Mouse (Mus musculus) neural tube, embryonic 15.5 days (tissue): ENCODE results near the gene Rbks. TPM values are rescaled to one million over a fixed set of nuclear protein-coding genes. Genes with fewer than 3 reads are reported as not detected.

Source experiments
- ATAC-seq: fragments of 200-750 bp; cut with Nextera tagmentation; 2 replicates; pipeline ENCODE4 v1.8.0; 2017; ENCODE audit warnings: mild to moderate bottlenecking, moderate TSS enrichment, moderate library complexity; ENCODE audit not compliant: low FRiP score
- H3K27ac ChIP-seq: fragments of 300-500 bp; sonication (generic); replicated peaks from 2 replicates; pipeline ENCODE4 v1.5.1; 2015; ENCODE audit warnings: mild to moderate bottlenecking, inconsistent platforms
- H3K27me3 ChIP-seq: fragments of 300-500 bp; sonication (generic); replicated peaks from 2 replicates; pipeline ENCODE4 v1.6.1; 2015; ENCODE audit warnings: inconsistent platforms
- H3K36me3 ChIP-seq: fragments of 300-500 bp; sonication (generic); 2 replicates; pipeline ENCODE4 v1.6.1; 2015; ENCODE audit warnings: inconsistent platforms
- H3K4me1 ChIP-seq: fragments of 300-500 bp; sonication (generic); 2 replicates; pipeline ENCODE4 v1.6.1; 2015; ENCODE audit warnings: inconsistent platforms
- H3K4me2 ChIP-seq: fragments of 300-500 bp; sonication (generic); 2 replicates; pipeline ENCODE4 v1.6.1; 2015; ENCODE audit warnings: inconsistent platforms, mild to moderate bottlenecking, moderate library complexity
- H3K4me3 ChIP-seq: fragments of 300-500 bp; sonication (generic); replicated peaks from 2 replicates; pipeline ENCODE4 v1.5.1; 2015; ENCODE audit warnings: mild to moderate bottlenecking, inconsistent platforms
- H3K9ac ChIP-seq: fragments of 300-500 bp; sonication (generic); replicated peaks from 2 replicates; pipeline ENCODE4 v1.6.1; 2015; ENCODE audit warnings: mild to moderate bottlenecking, inconsistent platforms
- H3K9me3 ChIP-seq: fragments of 300-500 bp; sonication (generic); replicated peaks from 2 replicates; pipeline ENCODE4 v1.6.1; 2016; ENCODE audit warnings: inconsistent platforms
- WGBS: fragments of 180-500 bp; shearing (Covaris S2); methylation state at CpG from one replicate; pipeline ENCODE4 v1.1.7; 2015; ENCODE audit warnings: mixed read lengths; 5-methylcytosine and 5-hydroxymethylcytosine counted together
- polyA plus RNA-seq: library from polyadenylated mRNA; unstranded; fragments of >200 nt; fragmentation: Nextera tagmentation; extraction: Ambion mirVana; gene quantifications from 2 replicates; pipeline ENCODE4 v1.2.1, GENCODE M21; 2015

Gene Rbks
- polyA plus RNA-seq, 1 experiment from 2014 or later, result 2.3 TPM

DNA sequence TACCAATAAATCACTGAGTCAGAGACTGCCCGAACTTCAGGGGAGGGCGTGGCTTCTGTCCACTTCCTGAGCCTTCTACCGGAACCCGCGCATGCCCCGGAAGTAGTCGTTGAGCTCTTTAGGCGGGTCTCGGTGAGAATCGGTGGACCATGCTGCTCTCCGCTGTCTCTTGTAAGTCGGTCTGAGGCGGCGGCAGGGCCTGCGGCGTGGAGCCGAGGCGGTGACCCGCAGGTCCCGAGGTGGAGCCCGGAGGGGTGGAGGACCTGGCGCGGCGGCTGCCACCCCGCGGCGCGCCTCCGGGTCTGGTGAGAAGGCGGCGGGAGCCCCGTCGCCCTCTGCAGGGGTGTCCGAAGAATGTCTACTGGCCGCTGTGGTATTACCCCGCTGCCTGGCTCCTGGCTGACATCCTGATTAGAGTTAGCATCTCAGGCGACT is 83.6 kb downstream of the Rbks start:
- H3K9ac ChIP-seq, result peak overlapping the region; percentile 84
- H3K27me3 ChIP-seq, result no peaks in the 10 kb centered on the region
- H3K36me3 ChIP-seq, result peaks cover 9% of the 10 kb centered on the region
- H3K27ac ChIP-seq, result peak overlapping the region; percentile 90
- H3K4me2 ChIP-seq, result peak overlapping the region; percentile 57
- WGBS, result under 1% methylated on average over 37 of the region's 37 CpGs
- ATAC-seq, result peak; percentile 99
- peaks cover 14% of the 10 kb centered on the region for H3K4me1 ChIP-seq
- peak overlapping the region; percentile 94 for H3K4me3 ChIP-seq
- H3K9me3 ChIP-seq, result no peaks in the 10 kb centered on the region

DNA sequence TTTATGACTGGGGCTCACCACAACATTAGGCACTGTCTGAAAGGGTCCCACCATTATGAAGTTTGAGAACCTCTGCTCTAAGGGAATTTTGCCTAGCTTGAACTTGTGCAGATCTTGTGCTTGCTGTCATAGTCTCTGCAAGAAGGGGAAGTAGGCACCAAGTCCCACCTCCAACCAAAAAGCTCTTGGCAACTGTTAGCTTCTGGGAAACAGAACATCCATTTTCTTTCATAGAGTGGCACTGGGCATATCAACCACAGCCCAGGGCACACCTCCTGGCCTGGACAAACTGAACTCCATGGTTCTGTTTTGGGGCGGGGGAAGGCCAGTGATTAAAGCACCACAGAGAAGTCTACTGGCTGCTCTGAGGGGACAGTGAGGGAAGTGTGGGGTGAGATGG is 86.2 kb downstream of the Rbks start:
- WGBS, result 85% methylated on average over 1 of the region's 1 CpGs

DNA sequence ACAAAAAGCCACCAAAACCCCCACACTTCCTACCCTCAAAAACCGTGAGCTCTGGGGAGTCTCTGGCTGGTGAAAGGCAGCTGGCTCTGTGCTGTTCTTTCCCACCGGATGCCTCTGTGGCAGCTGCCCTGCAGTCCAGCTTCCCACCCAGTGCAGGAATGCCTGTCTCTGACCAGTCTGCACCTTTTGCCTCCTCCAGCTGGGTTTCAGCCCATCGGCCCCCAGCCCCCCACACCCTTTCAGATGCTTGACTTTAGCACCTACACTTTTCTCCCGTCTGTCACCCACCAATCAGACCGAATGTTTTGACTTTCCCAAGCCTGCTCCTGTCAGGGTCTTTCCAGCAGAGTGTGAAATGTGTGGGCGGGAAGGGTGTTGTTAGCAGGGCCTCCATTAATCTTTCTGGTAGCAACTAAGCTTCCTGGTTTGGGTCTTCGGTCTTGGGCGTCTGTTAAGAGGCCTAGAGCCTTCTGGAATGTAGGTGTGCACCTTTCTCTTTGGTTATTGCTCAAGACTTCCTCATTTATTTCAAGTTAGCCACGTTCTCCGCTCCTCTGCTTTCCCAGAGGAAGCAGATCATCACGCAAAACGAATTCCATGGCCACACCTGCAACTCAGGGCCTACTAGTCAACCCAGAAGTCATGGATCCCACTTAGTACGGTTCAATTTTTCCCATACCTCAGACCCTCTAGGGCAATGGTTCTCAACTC is 86.9 kb downstream of the Rbks start:
- no peaks in the 10 kb centered on the region for H3K36me3 ChIP-seq

More for the DNA sequence above, 86.2 kb downstream of the Rbks start:
- no peaks in the 10 kb centered on the region for H3K36me3 ChIP-seq
- ATAC-seq, result no peak
- no peaks in the 10 kb centered on the region for H3K27me3 ChIP-seq
- H3K9ac ChIP-seq, result no peak overlapping the region
- no peaks in the 10 kb centered on the region for H3K9me3 ChIP-seq
- H3K4me1 ChIP-seq, result peaks cover 14% of the 10 kb centered on the region
- no peak overlapping the region for H3K4me2 ChIP-seq
- no peak overlapping the region for H3K4me3 ChIP-seq
- no peak overlapping the region for H3K27ac ChIP-seq

DNA sequence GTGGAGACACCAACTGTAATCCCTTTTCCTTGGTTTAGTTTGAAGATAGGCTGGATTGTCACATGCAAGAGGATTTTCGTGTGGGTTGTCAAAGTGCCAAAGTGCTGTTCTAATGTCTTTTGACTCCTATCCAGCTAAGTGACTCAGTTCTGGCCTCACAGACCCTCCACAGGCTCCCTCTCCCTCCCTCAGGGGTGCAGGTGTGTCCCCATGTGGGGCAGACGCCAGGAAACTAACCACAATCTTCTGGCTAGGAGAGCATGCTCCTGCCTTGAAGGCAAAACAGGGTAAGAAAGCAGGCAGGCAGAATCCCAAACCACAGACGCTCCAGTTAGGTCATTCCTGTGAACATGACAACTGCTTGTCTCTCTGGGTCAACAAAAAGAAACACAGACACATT is 91.3 kb downstream of the Rbks start:
- WGBS, result 63% methylated on average over 3 of the region's 3 CpGs
- no peak for ATAC-seq
- Histone ChIP-seq H3K27ac (no peak overlapping the region), H3K4me1 (no peaks in the 10 kb centered on the region), H3K27me3 (no peaks in the 10 kb centered on the region), H3K9ac (no peak overlapping the region), H3K4me3 (no peak overlapping the region), H3K9me3 (no peaks in the 10 kb centered on the region), H3K36me3 (no peaks in the 10 kb centered on the region), H3K4me2 (no peak overlapping the region)

More for the DNA sequence above, 86.9 kb downstream of the Rbks start:
- Histone ChIP-seq H3K27ac (no peak overlapping the region), H3K4me3 (no peak overlapping the region), H3K27me3 (no peaks in the 10 kb centered on the region), H3K4me2 (no peak overlapping the region), H3K9me3 (no peaks in the 10 kb centered on the region), H3K9ac (no peak overlapping the region), H3K4me1 (peaks cover 14% of the 10 kb centered on the region)
- ATAC-seq, result no peak
- 84% methylated on average over 13 of the region's 13 CpGs for WGBS

DNA sequence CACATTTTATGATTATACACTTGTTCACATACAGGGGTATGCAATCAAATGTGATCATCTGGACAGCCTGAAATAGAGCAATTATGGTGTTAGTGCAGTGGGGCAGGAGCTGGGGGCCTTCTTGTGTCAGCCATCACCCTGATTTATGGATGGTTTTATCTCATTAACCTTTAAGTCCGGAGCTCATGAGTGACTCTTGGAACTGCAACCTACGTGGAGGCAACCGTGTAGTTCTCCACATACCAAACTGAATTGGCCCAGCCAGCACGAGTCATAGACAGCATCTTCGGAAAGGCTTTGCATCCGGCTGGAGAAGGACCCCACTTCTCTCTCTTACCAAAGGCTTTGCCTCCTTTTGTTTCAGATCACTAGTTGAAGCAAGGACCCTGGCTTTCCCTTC is 93.7 kb downstream of the Rbks start:
- Histone ChIP-seq H3K4me1 (no peaks in the 10 kb centered on the region), H3K4me3 (no peak overlapping the region), H3K27me3 (no peaks in the 10 kb centered on the region), H3K4me2 (no peak overlapping the region), H3K9me3 (no peaks in the 10 kb centered on the region), H3K9ac (no peak overlapping the region), H3K36me3 (no peaks in the 10 kb centered on the region), H3K27ac (no peak overlapping the region)
- WGBS, result 78% methylated on average over 6 of the region's 6 CpGs
- ATAC-seq, result no peak

DNA sequence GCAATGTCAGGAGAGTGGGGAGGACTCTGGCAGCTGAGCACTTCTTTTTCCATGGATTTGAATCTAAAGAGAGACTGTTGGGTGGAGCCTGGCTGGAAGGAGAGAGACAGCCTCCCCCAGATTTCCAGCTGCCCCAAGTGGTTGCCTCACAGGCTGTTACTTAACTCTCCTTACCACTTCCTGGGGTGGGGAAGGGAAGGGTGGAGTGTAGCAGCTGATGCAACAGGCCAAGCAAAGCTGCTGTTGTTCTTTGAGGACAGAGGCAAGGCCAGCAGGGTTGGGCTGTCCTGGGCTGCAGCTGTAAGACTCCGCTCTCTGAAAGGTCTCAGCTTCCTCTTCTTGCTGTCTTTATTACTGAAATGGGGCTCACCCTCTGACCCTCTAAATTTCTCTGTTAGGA is 95.0 kb downstream of the Rbks start:
- H3K27ac ChIP-seq, result no peak overlapping the region
- WGBS, result 61% methylated on average over 1 of the region's 1 CpGs
- no peak overlapping the region for H3K4me3 ChIP-seq
- no peaks in the 10 kb centered on the region for H3K36me3 ChIP-seq
- H3K4me2 ChIP-seq, result no peak overlapping the region
- no peak for ATAC-seq
- no peaks in the 10 kb centered on the region for H3K9me3 ChIP-seq
- H3K27me3 ChIP-seq, result no peaks in the 10 kb centered on the region
- H3K9ac ChIP-seq, result no peak overlapping the region
- H3K4me1 ChIP-seq, result peaks cover 2% of the 10 kb centered on the region; the same call in 1 of the 2 replicates

DNA sequence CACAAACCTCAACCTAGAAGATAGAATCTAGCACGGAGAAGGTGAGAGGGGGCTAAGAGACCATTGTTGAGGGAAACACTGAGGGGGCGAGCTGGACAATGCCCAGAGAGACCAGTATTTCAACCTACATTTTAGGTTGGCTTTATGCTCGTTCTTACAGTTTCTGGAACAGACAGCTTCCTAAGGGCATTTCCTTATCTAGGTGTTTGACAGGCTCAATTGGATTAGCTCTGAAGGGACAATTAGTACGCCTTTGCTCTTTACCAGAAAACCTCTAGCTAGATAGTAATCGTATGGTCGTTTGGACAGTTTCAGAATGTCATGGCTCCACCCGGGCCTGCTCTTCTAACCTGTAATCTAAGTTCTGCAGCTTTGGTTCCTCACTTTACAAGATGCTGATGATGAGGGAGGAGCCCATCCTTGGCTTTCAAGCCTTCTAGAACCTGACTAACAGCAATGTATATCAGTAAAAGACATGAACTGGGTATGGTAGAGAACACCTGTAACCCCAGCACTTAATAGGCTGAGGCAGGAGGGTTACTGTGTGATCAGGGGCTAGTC is 96.2 kb downstream of the Rbks start:
- Histone ChIP-seq H3K9me3 (no peaks in the 10 kb centered on the region), H3K4me2 (no peak overlapping the region), H3K4me1 (peaks cover 13% of the 10 kb centered on the region), H3K9ac (no peak overlapping the region), H3K27ac (no peak overlapping the region), H3K36me3 (no peaks in the 10 kb centered on the region), H3K4me3 (no peak overlapping the region), H3K27me3 (no peaks in the 10 kb centered on the region)
- WGBS, result 90% methylated on average over 7 of the region's 7 CpGs
- ATAC-seq, result no peak

DNA sequence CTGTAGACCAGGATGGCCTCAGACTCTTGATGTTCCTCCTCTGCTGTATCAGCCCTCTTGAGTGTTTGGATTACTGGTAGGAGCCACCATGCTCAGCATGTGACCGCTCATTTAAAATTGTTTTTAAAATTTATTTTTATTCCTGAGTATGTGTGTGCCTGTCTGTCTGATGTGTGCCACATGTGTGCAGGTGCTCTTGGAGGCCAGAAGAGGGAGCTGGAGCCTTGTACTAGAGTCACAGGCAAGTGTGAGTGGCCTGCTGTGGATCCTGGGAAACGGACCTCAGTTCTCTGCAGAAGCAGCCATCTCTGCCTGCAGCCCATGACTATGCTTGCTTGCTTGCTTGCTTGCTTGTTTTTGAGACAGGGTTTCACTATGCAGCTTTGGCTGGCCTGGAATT is 98.3 kb downstream of the Rbks start:
- no peak overlapping the region for H3K4me3 ChIP-seq
- no peaks in the 10 kb centered on the region for H3K9me3 ChIP-seq
- H3K27me3 ChIP-seq, result no peaks in the 10 kb centered on the region
- H3K27ac ChIP-seq, result no peak overlapping the region
- ATAC-seq, result no peak
- 83% methylated on average over 2 of the region's 2 CpGs for WGBS
- no peaks in the 10 kb centered on the region for H3K36me3 ChIP-seq
- H3K4me1 ChIP-seq, result peaks cover 17% of the 10 kb centered on the region
- H3K4me2 ChIP-seq, result no peak overlapping the region
- no peak overlapping the region for H3K9ac ChIP-seq

DNA sequence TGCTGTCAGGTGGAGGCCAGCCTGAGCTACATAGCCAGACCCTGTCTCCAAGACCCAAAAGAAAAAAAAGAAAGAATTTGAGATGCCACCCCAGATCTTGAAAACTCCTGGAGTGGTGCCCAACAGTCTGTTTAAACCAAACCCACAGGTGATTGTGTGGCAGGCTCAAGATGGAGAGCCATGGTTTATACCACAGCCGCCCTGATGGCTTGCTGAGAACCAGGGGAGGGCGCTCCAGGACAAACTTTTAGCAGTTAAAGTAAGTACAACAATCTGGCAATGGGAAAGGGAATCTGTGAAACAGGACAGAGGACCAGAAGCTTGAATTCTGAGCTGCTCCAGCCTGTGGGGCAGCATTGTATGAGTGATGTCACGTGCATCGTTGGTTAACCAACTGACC is 98.8 kb downstream of the Rbks start:
- Histone ChIP-seq H3K4me1 (peaks cover 17% of the 10 kb centered on the region), H3K9me3 (no peaks in the 10 kb centered on the region), H3K9ac (no peak overlapping the region), H3K27ac (no peak overlapping the region), H3K27me3 (no peaks in the 10 kb centered on the region), H3K36me3 (no peaks in the 10 kb centered on the region), H3K4me3 (no peak overlapping the region), H3K4me2 (no peak overlapping the region)
- ATAC-seq, result no peak
- 59% methylated on average over 4 of the region's 4 CpGs for WGBS

DNA sequence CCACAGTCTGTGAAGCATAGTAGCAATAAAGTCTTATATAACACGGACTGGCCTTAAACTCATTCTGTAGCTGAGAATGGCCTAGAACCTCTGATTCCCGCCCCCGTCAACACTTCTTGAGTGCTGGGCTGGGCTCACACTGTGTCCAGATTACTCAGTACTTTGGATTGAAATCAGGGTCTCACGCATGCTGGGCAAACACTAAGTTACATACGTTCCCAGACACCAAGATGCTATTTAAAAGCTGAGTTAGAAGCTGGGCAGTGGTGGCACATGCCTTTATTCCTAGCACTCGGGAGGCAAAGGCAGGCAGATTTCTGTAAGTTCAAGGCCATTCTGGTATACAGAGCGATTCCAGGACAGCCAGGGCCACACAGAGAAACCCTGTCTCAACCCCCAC is 99.3 kb downstream of the Rbks start:
- ATAC-seq, result no peak
- Histone ChIP-seq H3K27me3 (no peaks in the 10 kb centered on the region), H3K4me1 (peaks cover 17% of the 10 kb centered on the region), H3K9ac (no peak overlapping the region), H3K4me2 (no peak overlapping the region), H3K9me3 (no peaks in the 10 kb centered on the region), H3K36me3 (no peaks in the 10 kb centered on the region), H3K27ac (no peak overlapping the region), H3K4me3 (no peak overlapping the region)
- 82% methylated on average over 7 of the region's 7 CpGs for WGBS

DNA sequence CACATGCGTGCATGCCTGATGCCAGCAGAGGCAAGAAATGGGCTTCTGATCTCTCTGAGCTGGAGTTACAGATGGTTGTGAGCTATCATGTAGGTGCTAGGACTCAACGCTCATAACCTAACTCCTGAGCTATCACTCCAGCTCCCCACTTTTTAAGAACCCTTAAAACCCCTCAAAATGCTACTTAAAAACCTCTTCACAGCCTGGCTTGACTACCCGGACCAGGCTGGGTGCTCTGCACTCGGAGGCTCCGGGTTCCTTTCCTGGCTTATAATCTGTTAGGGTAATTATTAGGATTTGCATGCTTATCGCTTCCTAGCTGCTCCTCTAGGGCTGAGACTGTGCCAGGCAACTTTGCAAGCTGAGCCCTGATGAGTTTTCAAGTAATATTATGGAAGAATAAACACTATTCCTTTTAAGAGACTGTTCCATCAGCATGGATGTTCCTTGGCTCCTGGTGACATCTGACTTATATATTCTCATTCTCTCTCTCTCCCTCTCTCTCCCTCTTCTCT is 99.9 kb downstream of the Rbks start:
- Histone ChIP-seq H3K4me2 (peak overlapping the region; percentile 63; the same call in 1 of the 2 replicates), H3K27me3 (no peaks in the 10 kb centered on the region), H3K9ac (no peak overlapping the region), H3K9me3 (no peaks in the 10 kb centered on the region), H3K4me3 (0 out of 2 replicates have a peak overlapping the region, but pooled peaks have one; percentile 33), H3K36me3 (no peaks in the 10 kb centered on the region), H3K27ac (no peak overlapping the region), H3K4me1 (peaks cover 17% of the 10 kb centered on the region)
- no peak for ATAC-seq
- WGBS, result 82% methylated on average over 6 of the region's 6 CpGs
